9 mouse cellular contexts compared by ENCODE assay signal in the genomic region with DNA sequence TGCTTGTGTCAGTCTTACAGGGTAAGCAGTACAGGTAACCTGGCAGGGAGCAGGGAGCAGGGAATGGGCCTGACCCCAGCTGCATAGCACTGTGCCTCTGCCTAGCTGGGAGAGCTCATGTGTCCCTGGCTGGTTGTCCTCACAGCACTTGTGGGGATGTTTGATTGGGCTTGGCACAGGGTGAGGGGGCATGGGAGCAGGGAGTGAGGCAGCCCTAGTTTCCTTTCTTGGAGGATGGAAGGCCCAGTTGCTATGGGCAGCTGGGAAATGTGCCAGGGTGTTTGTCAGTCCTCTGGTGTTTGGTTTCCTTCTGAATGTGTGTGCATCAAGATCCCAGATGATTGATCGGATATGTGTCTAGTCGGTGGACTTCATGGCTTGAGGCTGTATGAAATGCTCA. TPM values are rescaled to one million over a fixed set of nuclear protein-coding genes. Genes with fewer than 3 reads are reported as not detected.
DNase-seq lines count a peak whose midpoint lies in the region; ATAC-seq lines count a peak whose summit lies in the region.
"Had no signal": no experiment of that assay in that cellular context is flagged by ENCODE, and none has a peak within 500 bp of the region (broad histone marks: within the 10 kb centered on the region; RNA-seq: fewer than 3 reads in every experiment).

No protein-coding gene starts in this region.

- intact Hi-C loops in heart, postnatal 25 days (cut with DNase I), result no loop called here

- peaks cover 5% of the 10 kb centered on the region; the same call in 1 of the 2 replicates for H3K36me3 ChIP-seq in heart, embryonic 15.5 days

- DNase-seq in heart, postnatal 25 days (ENCODE audit: low spot score), result no peak
- DNase-seq in adrenal gland, postnatal 36 days, result peak; percentile 43 to 48
- DNase-seq in gastrocnemius, postnatal 25 days, result peak; percentile 29
- DNase-seq in lung, postnatal 25 days (ENCODE audit: low spot score), result peak; percentile 68
- no peak for DNase-seq in spleen, postnatal 10 days (ENCODE audit: low spot score in 2 of 2)
- DNase-seq in spleen, adult 18-20 months, result no peak

- H3K27me3 ChIP-seq in heart, embryonic 15.5 days, result no peaks in the 10 kb centered on the region
- H3K27me3 ChIP-seq: midbrain, embryonic 12.5 days had no signal

- no peak overlapping the region for H3K4me2 ChIP-seq in heart, embryonic 15.5 days
- H3K4me2 ChIP-seq: midbrain, embryonic 12.5 days had no signal

- H3K4me3 ChIP-seq in heart, embryonic 15.5 days, result no peak overlapping the region
- H3K4me3 ChIP-seq: midbrain, embryonic 12.5 days had no signal

- peak; percentile 23; the same call in 1 of the 2 replicates for ATAC-seq in heart, embryonic 15.5 days (replicated peaks; ENCODE audit: insufficient number of reproducible peaks, insufficient read depth, low FRiP score, low read depth)
- no peak for ATAC-seq in megakaryocyte progenitor cell, adult 5-6 weeks (replicated peaks; ENCODE audit: poor library complexity)

- peak overlapping the region; percentile 59 for H3K27ac ChIP-seq in heart, embryonic 15.5 days
- H3K27ac ChIP-seq: midbrain, embryonic 12.5 days had no signal

- H3K9me3 ChIP-seq in heart, embryonic 15.5 days (replicated peaks), result no peaks in the 10 kb centered on the region

- peaks cover 49% of the 10 kb centered on the region for H3K4me1 ChIP-seq in heart, embryonic 15.5 days (replicated peaks)

- 76% methylated on average over 2 of the region's 2 CpGs for WGBS in heart, embryonic 15.5 days

- no peak overlapping the region for H3K9ac ChIP-seq in heart, embryonic 15.5 days
- H3K9ac ChIP-seq: midbrain, embryonic 12.5 days had no signal

RNA-seq across cellular contexts. Expression of gene Rgs12, which starts 7.8 kb away (rescaled TPM):
- 28.7 and 35.0 TPM in 2 replicates for polyA plus RNA-seq in heart, embryonic 15.5 days (2015; fragmentation: Nextera tagmentation; extraction: Ambion mirVana)
- total RNA-seq in heart, postnatal 25 days (2021), result 10 to 100 TPM; 16.0 to 16.2 TPM
- total RNA-seq in adrenal gland, postnatal 36 days (2021), result 10 to 100 TPM; 13.3 to 28.6 TPM
- total RNA-seq in gastrocnemius, postnatal 25 days (2021), result 1 to 10 TPM; 3.1 to 3.5 TPM
- total RNA-seq in megakaryocyte progenitor cell, adult 5-6 weeks (2015), result 9.7 and 12.2 TPM in 2 replicates
- total RNA-seq in megakaryocyte progenitor cell, adult 5-6 weeks (2017), result 8.3 and 11.8 TPM in 2 replicates

RNA-seq across cellular contexts. Expression of gene Msantd1, which starts 49.2 kb away (rescaled TPM):
- 0.27 TPM in 1 of 2 replicates, not detected in the other for polyA plus RNA-seq in heart, embryonic 15.5 days (2015; fragmentation: Nextera tagmentation; extraction: Ambion mirVana)
- under 1 TPM; 0.52 to 0.61 TPM for total RNA-seq in heart, postnatal 25 days (2021)
- total RNA-seq in adrenal gland, postnatal 36 days (2021), result 1 to 10 TPM; 1.5 to 2.5 TPM
- total RNA-seq in gastrocnemius, postnatal 25 days (2021), result under 1 TPM; 0.13 to 0.36 TPM
- 0.44 and 0.95 TPM in 2 replicates for total RNA-seq in megakaryocyte progenitor cell, adult 5-6 weeks (2015)
- 0.08 and 0.30 TPM in 2 replicates for total RNA-seq in megakaryocyte progenitor cell, adult 5-6 weeks (2017)

Comparison
In these comparisons a context has a peak if more than half of its experiments do, and no peak if none do; other contexts are left out.
1. DNase-seq: peak in adrenal gland, postnatal 36 days (2 of 2), gastrocnemius, postnatal 25 days (single experiment) and lung, postnatal 25 days (single experiment); none in heart, postnatal 25 days (single experiment), spleen, postnatal 10 days (0 of 2) and spleen, adult 18-20 months (0 of 2).